Mouse (Mus musculus): ENCODE results near the gene Caprin2. TPM values are rescaled to one million over a fixed set of nuclear protein-coding genes. Genes with fewer than 3 reads are reported as not detected.

The Caprin2 gene
- polyA plus RNA-seq, 1 experiment: 5.3 TPM

DNA sequence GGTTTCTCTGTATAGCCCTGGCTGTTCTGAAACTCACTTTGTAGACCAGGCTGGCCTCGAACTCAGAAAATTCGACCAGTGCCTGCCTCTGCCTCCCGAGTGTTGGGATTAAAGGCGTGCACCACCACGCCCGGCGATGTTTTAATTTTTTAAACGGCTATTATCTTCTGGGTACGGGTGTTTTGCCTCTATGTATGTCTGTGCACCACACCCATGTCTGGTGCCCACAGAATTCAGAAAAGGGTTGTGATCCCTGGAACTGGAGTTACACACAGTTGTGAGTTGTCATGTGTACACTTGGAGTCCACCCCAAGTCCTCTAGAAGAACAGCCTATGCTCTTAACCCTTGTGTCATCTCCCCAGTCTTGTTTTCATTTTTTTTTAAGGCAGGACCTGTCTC is 10.9 kb upstream of the Caprin2 start:
- no peaks in the 10 kb centered on the region for H3K4me1 ChIP-seq (ENCODE audit: control insufficient read depth, insufficient read depth, insufficient read length, low read length)
- no peak overlapping the region for H3K4me3 ChIP-seq (ENCODE audit: insufficient read depth, low read depth, low read length)
- no peak overlapping the region for H3K27ac ChIP-seq (replicated peaks; ENCODE audit: low read depth, low read length)

GRCm38 (mm10) chr6:148902728-148903127 is 6.7 kb upstream of the Caprin2 start:
- H3K27ac ChIP-seq (replicated peaks; ENCODE audit: low read depth, low read length): no peak overlapping the region
- no peaks in the 10 kb centered on the region for H3K4me1 ChIP-seq (ENCODE audit: control insufficient read depth, insufficient read depth, insufficient read length, low read length)
- no peak overlapping the region for H3K4me3 ChIP-seq (ENCODE audit: insufficient read depth, low read depth, low read length)

- Histone ChIP-seq H3K27ac (replicated peaks; ENCODE audit: low read depth, low read length) (no peak overlapping the region), H3K4me1 (ENCODE audit: control insufficient read depth, insufficient read depth, insufficient read length, low read length) (no peaks in the 10 kb centered on the region), H3K4me3 (ENCODE audit: insufficient read depth, low read depth, low read length) (peak overlapping the region; percentile 62)
Observed at GRCm38 (mm10) chr6:148896507-148896851, 442 bp upstream of the Caprin2 start.

DNA sequence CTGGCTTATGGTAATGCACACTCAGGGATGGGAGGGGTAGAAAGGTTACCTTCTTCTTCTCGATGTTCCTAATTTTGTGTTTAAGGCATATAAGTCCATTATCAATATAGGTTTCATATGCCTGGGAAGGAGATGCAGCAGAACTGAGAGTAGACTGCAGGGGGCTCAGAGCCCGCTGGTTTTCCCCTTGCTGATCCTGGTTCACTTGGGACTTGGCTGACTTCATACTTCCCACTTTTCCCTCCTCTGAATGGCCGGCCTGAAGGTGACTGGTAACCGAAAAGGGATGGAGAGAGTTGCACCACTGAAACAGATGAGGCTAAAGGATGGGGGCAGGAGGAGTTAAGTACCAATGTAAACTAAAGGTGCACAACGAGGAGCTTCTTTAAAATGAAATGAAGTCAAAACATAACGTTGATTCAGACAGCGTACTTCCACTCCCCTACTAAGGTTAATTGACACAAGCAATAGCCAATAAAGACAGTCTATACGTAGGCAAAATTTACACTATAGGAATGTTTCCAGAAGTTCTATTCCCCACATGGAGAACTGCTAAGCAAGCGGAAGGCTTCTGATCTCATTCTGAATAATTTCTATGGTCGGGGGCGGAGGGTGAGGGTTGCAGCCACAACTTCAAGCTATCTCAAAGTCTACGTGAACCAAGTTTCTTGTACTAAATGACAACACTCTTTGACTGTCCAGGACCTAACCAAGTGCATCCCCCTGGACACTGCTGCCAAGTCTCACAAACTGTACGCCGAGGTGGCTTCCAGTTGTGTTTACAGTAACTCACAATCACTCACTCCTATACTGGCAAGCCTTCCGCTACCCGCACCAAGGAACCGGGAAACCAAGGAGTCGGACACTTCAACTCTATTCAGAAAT is 907 bp downstream of the Caprin2 start:
- H3K27ac ChIP-seq (replicated peaks; ENCODE audit: low read depth, low read length): no peak overlapping the region
- H3K4me3 ChIP-seq (ENCODE audit: insufficient read depth, low read depth, low read length): peak overlapping the region; percentile 62
- no peaks in the 10 kb centered on the region for H3K4me1 ChIP-seq (ENCODE audit: control insufficient read depth, insufficient read depth, insufficient read length, low read length)

- Histone ChIP-seq H3K27ac (replicated peaks; ENCODE audit: low read depth, low read length) (no peak overlapping the region), H3K4me3 (ENCODE audit: insufficient read depth, low read depth, low read length) (no peak overlapping the region), H3K4me1 (ENCODE audit: control insufficient read depth, insufficient read depth, insufficient read length, low read length) (no peaks in the 10 kb centered on the region)
Observed at GRCm38 (mm10) chr6:148873911-148874310, 22.1 kb downstream of the Caprin2 start.

DNA sequence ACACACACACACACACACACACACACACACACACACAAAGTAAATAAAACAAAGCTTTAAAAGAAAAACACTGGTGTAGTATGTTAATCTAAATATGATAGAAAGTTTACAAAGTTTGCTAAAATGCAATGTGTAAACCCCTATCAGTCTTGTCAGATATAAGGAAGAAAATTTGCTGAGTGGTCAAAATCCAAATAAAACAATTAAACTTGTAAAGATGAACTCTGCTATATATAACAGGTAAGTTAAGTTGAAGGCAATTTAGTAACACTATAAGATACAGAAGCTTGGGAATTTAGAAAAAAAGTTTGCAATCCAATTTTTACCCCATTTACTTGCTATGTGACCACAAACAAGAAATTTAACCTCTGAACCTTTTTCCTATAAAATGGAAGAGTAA is 50.4 kb downstream of the Caprin2 start:
- H3K4me3 ChIP-seq (ENCODE audit: insufficient read depth, low read depth, low read length): no peak overlapping the region
- H3K27ac ChIP-seq (replicated peaks; ENCODE audit: low read depth, low read length): no peak overlapping the region
- H3K4me1 ChIP-seq (ENCODE audit: control insufficient read depth, insufficient read depth, insufficient read length, low read length): no peaks in the 10 kb centered on the region

GRCm38 (mm10) chr6:148841760-148842159 is 54.3 kb downstream of the Caprin2 start:
- Histone ChIP-seq H3K4me1 (ENCODE audit: control insufficient read depth, insufficient read depth, insufficient read length, low read length) (no peaks in the 10 kb centered on the region), H3K27ac (replicated peaks; ENCODE audit: low read depth, low read length) (no peak overlapping the region), H3K4me3 (ENCODE audit: insufficient read depth, low read depth, low read length) (no peak overlapping the region)

- Histone ChIP-seq H3K4me3 (ENCODE audit: insufficient read depth, low read depth, low read length) (no peak overlapping the region), H3K27ac (replicated peaks; ENCODE audit: low read depth, low read length) (no peak overlapping the region), H3K4me1 (ENCODE audit: control insufficient read depth, insufficient read depth, insufficient read length, low read length) (no peaks in the 10 kb centered on the region)
Observed at GRCm38 (mm10) chr6:148838460-148838859, 57.6 kb downstream of the Caprin2 start.

DNA sequence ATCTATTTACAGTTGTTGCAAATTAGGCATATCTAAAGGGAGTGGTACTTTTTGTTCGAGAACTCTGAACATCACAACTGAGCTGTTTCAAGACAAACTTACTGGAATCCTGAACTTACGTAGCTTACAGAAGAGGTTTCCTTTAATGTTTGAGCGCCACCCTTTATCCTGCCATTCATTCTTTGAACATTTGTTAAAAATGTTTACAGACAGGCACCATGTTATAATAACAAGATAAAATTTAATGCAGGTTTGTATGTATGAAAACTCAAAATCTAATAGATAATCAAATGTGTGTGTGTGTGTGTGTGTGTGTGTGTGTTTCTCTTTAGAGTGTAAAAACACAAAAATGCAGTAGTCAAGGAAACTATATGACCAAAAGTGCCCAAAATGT is 64.3 kb downstream of the Caprin2 start:
- Histone ChIP-seq H3K4me3 (ENCODE audit: insufficient read depth, low read depth, low read length) (peak overlapping the region; percentile 79), H3K27ac (replicated peaks; ENCODE audit: low read depth, low read length) (no peak overlapping the region), H3K4me1 (ENCODE audit: control insufficient read depth, insufficient read depth, insufficient read length, low read length) (no peaks in the 10 kb centered on the region)

GRCm38 (mm10) chr6:148830748-148831727 is 65.0 kb downstream of the Caprin2 start, which contains the start of gene Ipo8:
TSS of gene Ipo8 (minus strand) at chr6:148831467.
- Histone ChIP-seq H3K27ac (replicated peaks; ENCODE audit: low read depth, low read length) (no peak within 1 kb of the TSS), H3K4me3 (ENCODE audit: insufficient read depth, low read depth, low read length) (peak within 1 kb of the TSS; percentile 79), H3K4me1 (ENCODE audit: control insufficient read depth, insufficient read depth, insufficient read length, low read length) (no peaks in the 10 kb centered on the region)

DNA sequence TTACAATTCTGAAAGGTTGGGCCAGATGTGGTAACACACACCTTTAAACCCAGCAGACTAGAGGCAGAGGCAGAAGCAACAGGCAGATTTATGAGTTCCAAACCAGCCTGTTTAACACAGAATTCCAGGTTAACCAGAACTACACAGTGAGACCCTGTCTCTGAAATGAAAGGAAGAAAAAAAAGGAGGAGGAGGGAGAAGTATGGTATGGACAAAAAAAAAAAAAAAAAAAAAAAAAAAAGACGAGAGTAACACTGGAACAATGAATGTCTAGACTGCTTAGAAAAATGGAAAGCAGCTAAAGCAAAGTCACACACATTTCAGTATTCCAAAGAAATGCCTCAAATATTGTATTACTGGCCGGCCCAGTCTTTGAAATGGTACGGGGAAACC is 65.7 kb downstream of the Caprin2 start:
- Histone ChIP-seq H3K4me1 (ENCODE audit: control insufficient read depth, insufficient read depth, insufficient read length, low read length) (no peaks in the 10 kb centered on the region), H3K27ac (replicated peaks; ENCODE audit: low read depth, low read length) (no peak overlapping the region), H3K4me3 (ENCODE audit: insufficient read depth, low read depth, low read length) (peak overlapping the region; percentile 79)

DNA sequence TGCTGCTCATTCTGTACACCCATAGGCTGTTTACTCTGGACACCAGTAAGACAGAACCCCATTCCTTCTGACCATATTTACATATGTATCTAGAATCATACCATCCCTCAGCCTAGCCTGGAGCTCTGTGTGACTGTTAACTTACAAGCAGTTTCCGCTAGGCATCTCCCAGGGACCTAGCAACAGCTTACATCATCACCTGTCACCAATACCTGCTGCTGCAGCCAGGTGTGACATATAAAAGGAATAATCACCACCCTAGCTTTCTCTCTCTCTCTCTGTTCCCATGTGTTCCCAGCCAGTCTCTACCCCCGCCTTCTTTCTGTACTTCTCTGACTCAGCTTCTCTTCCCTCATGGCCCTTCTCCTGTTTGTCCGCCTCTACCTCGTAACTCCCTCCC is 69.9 kb downstream of the Caprin2 start:
- no peaks in the 10 kb centered on the region for H3K4me1 ChIP-seq (ENCODE audit: control insufficient read depth, insufficient read depth, insufficient read length, low read length)
- no peak overlapping the region for H3K27ac ChIP-seq (replicated peaks; ENCODE audit: low read depth, low read length)
- H3K4me3 ChIP-seq (ENCODE audit: insufficient read depth, low read depth, low read length): no peak overlapping the region

DNA sequence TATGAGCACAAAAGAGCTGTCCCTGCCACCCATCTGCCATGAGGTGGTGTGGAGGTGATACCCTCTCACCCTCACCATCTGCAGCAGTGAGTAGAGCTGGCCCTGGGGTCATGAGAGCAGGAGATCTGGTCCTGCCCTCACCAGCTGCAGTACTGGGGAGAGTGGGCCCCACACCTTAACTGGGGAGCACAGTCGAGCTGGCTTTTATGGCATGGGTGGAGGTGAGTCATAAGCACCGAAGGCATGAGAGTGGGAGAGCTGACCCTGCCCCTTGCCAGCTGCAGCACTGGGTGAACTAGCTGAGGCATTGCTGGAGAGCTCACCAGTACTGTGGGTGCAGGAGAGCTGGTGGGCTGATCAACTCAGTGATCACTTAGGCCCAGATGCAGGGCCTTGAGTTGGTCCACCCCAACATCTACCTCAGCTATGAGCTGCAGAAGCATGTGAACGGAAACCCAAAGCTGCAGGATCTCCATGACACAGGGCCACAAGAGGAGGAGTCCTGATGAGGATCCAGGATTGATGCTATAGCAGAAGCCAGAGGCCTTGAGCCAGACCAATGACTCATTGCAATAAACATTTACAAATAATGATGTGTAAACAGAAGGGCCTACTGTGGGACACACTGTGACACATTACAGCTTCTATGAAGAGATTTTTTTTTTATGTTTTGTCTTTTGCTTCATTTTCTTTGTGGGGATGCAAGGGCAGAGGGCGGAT is 77.3 kb downstream of the Caprin2 start:
- H3K4me1 ChIP-seq (ENCODE audit: control insufficient read depth, insufficient read depth, insufficient read length, low read length): no peaks in the 10 kb centered on the region
- H3K4me3 ChIP-seq (ENCODE audit: insufficient read depth, low read depth, low read length): no peak overlapping the region
- H3K27ac ChIP-seq (replicated peaks; ENCODE audit: low read depth, low read length): no peak overlapping the region

DNA sequence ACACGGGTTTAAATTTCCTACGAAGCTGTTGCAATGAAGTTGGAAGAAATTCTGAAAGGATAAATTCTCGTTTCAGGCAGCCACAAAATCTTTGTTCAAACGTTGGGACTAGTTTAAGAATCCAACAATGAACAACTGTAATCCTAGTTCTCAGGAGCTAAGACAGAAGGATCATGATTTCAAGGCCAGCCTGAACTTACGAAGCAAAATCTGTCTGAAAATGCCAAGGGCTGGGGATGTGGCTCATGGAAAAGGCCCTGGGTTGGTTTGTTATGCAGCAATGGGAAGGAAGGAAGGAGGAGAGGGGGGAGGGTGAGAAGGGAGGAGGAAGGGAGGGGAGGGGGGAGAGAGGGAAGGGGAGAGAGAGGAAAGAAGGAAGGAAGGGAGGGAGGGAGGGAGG is 79.3 kb downstream of the Caprin2 start:
- Histone ChIP-seq H3K4me3 (ENCODE audit: insufficient read depth, low read depth, low read length) (no peak overlapping the region), H3K4me1 (ENCODE audit: control insufficient read depth, insufficient read depth, insufficient read length, low read length) (no peaks in the 10 kb centered on the region), H3K27ac (replicated peaks; ENCODE audit: low read depth, low read length) (no peak overlapping the region)

GRCm38 (mm10) chr6:148811117-148811516 is 84.9 kb downstream of the Caprin2 start:
- Histone ChIP-seq H3K4me1 (ENCODE audit: control insufficient read depth, insufficient read depth, insufficient read length, low read length) (no peaks in the 10 kb centered on the region), H3K27ac (replicated peaks; ENCODE audit: low read depth, low read length) (no peak overlapping the region), H3K4me3 (ENCODE audit: insufficient read depth, low read depth, low read length) (no peak overlapping the region)

All from brown adipose tissue, adult 24 weeks (tissue).